Mouse (Mus musculus): Measurements from ENCODE around the gene Syde1.
"Not testable (repeated sequence)": the region's sequence is repeated elsewhere in the genome, so short reads cannot be mapped to it uniquely, and the experiment has no call there.

The Syde1 gene

GRCm38 (mm10) chr10:78591406-78592328 is at the start of gene Syde1:
Gene Syde1 (minus strand): TSS chr10:78591964.
- DNase-seq (ENCODE audit: low spot score), result peak; percentile 76

- peak; percentile 7 for DNase-seq (ENCODE audit: low spot score)
Observed at GRCm38 (mm10) chr10:78632311-78632710, 40.5 kb upstream of the Syde1 start.

- DNase-seq (ENCODE audit: low spot score), result no peak
Observed at GRCm38 (mm10) chr10:78630194-78630593, 38.4 kb upstream of the Syde1 start.

- not testable (repeated sequence) for DNase-seq (ENCODE audit: low spot score)
Observed at GRCm38 (mm10) chr10:78623143-78623542, 31.4 kb upstream of the Syde1 start.

GRCm38 (mm10) chr10:78617974-78618373 is 26.2 kb upstream of the Syde1 start, which contains the start of gene Olfr1357:
Gene Olfr1357 (minus strand): TSS chr10:78618074.
- DNase-seq (ENCODE audit: low spot score), result no peak

GRCm38 (mm10) chr10:78607602-78608001 is 15.8 kb upstream of the Syde1 start:
- DNase-seq (ENCODE audit: low spot score), result no peak

- no peak for DNase-seq (ENCODE audit: low spot score)
Observed at GRCm38 (mm10) chr10:78605080-78605479, 13.3 kb upstream of the Syde1 start.

GRCm38 (mm10) chr10:78599865-78600264 is 8.1 kb upstream of the Syde1 start:
- no peak for DNase-seq (ENCODE audit: low spot score)

- no peak for DNase-seq (ENCODE audit: low spot score)
Observed at GRCm38 (mm10) chr10:78594566-78594965, 2.8 kb upstream of the Syde1 start.

- DNase-seq (ENCODE audit: low spot score), result no peak
Observed at GRCm38 (mm10) chr10:78594157-78594556, 2.4 kb upstream of the Syde1 start.

- DNase-seq (ENCODE audit: low spot score), result peak; percentile 34
Observed at GRCm38 (mm10) chr10:78593736-78594135, 2.0 kb upstream of the Syde1 start.

- no peak for DNase-seq (ENCODE audit: low spot score)
Observed at GRCm38 (mm10) chr10:78592856-78593379, 1.2 kb upstream of the Syde1 start.

- peak; percentile 25 for DNase-seq (ENCODE audit: low spot score)
Observed at GRCm38 (mm10) chr10:78590744-78591143, 1.0 kb downstream of the Syde1 start.

GRCm38 (mm10) chr10:78589901-78590300 is 1.9 kb downstream of the Syde1 start:
- no peak for DNase-seq (ENCODE audit: low spot score)

GRCm38 (mm10) chr10:78589291-78589690 is 2.5 kb downstream of the Syde1 start:
- no peak for DNase-seq (ENCODE audit: low spot score)

GRCm38 (mm10) chr10:78586026-78586425 is 5.7 kb downstream of the Syde1 start:
- no peak for DNase-seq (ENCODE audit: low spot score)

- no peak for DNase-seq (ENCODE audit: low spot score)
Observed at GRCm38 (mm10) chr10:78585606-78586005, 6.2 kb downstream of the Syde1 start.

GRCm38 (mm10) chr10:78584996-78585395 is 6.8 kb downstream of the Syde1 start:
- no peak for DNase-seq (ENCODE audit: low spot score)

- DNase-seq (ENCODE audit: low spot score), result no peak
Observed at GRCm38 (mm10) chr10:78583939-78584338, 7.8 kb downstream of the Syde1 start.

GRCm38 (mm10) chr10:78583347-78583746 is 8.4 kb downstream of the Syde1 start:
- no peak for DNase-seq (ENCODE audit: low spot score)

GRCm38 (mm10) chr10:78581121-78581520 is 10.6 kb downstream of the Syde1 start:
- DNase-seq (ENCODE audit: low spot score), result no peak

GRCm38 (mm10) chr10:78578204-78578603 is 13.6 kb downstream of the Syde1 start:
- DNase-seq (ENCODE audit: low spot score), result no peak

- no peak for DNase-seq (ENCODE audit: low spot score)
Observed at GRCm38 (mm10) chr10:78576435-78577184, 15.2 kb downstream of the Syde1 start.
